Mouse (Mus musculus) inflammation-experienced regulatory T-cells, adult 6 months (primary cell): ENCODE measurements around the gene Slc5a1. TPM values are rescaled to one million over a fixed set of nuclear protein-coding genes. Genes with fewer than 3 reads are reported as not detected.

Experiments
- ATAC-seq: one replicate; pipeline ENCODE4 v1.8.0; 2017
- polyA plus RNA-seq, 3 experiments: library from polyadenylated mRNA; unstranded; fragments of 100-300 nt; shearing (Covaris generic); gene quantifications; one replicate each; pipeline ENCODE4 v1.2.1; 2017

Slc5a1 gene
- polyA plus RNA-seq, result not detected

DNA sequence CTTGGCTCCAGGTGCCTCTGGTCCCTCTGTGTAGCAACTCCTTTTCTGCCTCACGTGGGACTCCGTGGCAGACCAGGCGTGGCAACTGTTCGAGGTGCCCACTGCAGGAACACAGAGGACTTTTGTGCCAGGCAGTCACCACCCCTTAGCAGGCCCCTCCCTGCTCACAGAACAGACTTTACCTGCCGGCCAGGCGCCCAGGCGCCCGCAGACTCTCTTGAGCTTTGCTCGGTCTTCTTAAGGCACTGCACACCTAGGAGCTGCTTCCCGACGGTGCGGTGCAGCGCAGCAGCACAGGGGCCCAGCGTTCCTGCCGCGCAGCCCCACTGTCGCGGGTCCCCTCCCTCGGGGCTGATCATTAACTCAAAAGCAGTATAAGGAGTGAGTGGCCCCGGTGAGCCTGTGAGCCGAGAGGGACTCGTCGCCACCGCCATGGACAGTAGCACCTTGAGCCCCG, at the start of gene Slc5a1:
Slc5a1 (plus strand) TSS at position 195 of the 457 bp plus-strand sequence.
- ATAC-seq, result no peak

DNA sequence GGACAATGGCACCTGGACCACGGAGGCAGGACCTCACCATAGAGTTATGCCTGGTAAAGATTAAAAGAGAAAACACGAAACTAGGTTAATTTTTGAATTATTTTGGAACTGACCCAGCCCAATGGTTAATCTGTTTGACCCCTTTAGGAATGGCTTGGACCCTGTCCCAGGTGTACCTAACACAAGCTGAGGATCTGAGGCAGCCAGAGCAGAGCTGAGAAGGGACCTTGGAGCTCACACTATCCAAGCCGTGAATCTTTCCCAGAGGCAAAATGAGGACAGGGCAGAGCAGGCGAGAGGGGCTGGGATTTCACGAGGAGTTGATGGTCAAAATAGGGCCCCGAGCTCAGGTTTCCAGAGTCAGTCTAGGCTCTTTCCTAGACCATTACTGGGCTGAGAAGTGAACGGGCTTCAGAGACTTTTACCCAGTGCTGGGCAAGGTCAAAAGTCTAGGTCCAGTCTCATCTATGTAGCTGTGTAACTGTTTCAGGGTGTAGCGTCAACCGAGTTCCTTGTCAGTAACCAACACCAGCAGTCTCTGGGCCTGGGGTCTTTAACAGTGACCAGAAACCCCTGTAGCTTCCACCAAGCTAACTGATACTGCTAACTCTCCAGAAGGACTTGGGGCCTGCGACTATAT, 47.8 kb upstream of the Slc5a1 start:
- no peak for ATAC-seq

DNA sequence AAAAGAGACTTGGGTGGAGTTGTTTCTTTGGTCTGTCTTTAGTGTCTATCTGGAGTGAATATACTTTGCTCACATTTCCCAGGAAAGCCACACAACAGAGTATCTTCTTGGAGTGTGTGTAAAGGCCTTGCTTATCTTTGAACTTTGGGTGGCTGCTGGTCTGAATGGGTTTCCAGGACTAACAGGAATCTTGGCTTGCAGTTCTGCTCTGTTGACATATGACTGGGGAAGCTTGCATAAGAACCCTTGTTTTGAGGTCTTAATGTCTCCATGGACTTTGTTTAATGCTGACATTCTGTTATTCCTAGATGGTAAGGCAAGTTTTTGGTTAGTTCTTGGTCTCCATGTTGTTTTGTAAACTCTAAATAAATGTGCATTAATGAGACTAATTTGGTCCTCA, 33.9 kb upstream of the Slc5a1 start:
- ATAC-seq, result no peak

DNA sequence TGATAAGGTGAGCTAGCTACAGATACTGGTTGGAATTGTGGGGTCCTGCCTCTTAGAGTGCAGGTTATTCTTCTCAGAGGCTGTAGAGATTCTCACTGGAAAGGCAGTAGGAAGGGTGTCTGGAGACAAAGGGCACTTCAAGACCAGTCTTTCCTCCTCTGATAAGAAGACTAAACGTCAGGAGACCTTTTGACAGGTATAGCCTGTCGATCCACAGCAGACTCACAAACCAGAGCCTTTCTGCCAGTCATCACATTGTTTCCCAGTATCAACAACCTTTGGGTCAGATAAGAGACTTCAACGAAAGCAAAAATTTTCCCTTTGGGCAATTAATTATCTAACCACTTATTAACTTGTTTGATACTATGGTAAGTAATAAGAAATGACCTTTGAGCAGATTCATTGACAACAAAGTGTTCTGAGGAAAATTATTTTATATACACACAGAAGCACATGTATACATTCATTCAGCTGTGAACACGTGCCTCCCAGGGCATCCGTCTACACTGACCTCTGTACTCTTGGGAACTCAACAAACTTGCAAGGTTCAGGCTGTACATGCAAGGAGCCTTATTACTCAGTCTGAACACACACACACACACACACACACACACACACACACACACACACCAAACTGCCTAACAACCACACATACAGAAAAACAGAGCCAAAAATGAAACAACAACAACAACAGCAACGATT, 27.4 kb upstream of the Slc5a1 start:
- ATAC-seq, result no peak

DNA sequence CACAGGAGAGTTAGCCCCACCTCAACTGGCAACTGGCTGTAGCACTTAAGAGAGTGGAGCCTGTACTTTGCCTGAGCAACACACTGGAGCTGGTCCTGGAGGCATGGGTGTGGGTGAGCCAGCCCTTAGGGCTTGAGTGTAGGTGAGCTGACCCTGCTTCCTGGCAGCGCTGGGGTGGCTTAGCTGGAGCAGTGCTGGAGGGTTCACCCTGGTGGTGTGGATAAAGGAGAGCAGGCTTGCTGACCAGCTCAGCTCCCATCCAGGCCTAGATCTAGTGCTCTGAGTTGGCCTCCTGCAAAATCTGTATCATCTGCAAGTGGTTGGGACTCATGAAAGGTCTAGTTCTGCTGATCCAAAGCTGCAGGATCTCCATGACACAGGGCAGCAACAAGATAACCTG, 21.1 kb upstream of the Slc5a1 start:
- ATAC-seq, result no peak

DNA sequence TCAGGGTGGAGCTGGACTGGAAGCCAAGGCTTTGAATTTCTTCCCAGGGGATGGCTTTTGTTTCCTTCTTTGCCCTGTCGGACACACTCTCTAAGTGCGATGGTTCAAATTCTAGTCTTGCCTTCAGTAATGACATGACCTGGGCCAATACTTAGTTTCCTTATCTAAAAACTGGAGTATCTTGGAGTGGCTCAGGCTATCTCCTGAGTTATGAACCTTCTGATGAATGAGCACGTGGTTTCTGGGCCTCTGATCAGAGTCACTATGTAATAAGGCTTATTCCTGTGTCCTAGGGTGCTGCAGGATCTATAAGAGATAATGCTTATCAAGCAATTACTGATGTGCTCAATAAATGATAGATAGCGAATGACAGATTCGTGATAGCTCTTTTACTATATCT, 19.4 kb upstream of the Slc5a1 start:
- ATAC-seq, result no peak

DNA sequence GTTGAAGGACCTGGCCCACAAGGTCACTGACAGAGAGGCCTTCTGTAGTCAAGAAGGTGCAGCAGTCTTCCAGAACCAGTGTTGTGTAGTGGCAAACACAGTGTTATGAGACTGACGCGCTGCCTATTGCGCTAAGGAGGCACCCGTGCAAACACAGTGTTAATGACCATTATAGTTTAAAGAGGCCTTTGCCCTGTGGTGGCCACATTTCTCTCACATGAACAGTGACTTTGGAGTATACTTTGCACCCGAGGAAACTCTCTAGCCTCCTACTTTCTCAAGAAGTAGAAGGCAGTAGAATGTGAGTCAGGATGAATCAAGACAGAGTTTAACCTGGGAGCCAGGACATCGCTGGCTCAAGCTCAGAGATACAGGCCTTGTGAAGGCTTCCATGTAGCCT, 12.7 kb upstream of the Slc5a1 start:
- no peak for ATAC-seq

DNA sequence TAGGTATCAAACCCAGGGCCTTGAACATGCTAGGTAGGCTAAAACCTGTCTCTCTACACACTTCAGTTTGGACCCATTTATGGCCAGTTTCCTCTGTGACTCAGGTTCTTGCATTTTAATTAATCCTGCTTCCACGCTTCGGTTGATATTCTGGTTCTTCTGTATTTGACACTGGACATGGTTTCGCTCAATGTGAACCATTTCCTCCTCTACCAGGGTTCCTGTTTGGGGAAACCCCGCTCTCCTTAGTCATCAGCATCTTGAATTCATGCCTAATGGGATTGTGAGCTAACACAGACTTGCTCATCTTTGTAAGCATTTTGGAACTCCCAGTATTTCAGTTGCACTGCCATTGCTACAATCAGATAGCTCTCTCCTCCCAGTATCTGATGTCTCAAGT, 8.7 kb upstream of the Slc5a1 start:
- ATAC-seq, result no peak

DNA sequence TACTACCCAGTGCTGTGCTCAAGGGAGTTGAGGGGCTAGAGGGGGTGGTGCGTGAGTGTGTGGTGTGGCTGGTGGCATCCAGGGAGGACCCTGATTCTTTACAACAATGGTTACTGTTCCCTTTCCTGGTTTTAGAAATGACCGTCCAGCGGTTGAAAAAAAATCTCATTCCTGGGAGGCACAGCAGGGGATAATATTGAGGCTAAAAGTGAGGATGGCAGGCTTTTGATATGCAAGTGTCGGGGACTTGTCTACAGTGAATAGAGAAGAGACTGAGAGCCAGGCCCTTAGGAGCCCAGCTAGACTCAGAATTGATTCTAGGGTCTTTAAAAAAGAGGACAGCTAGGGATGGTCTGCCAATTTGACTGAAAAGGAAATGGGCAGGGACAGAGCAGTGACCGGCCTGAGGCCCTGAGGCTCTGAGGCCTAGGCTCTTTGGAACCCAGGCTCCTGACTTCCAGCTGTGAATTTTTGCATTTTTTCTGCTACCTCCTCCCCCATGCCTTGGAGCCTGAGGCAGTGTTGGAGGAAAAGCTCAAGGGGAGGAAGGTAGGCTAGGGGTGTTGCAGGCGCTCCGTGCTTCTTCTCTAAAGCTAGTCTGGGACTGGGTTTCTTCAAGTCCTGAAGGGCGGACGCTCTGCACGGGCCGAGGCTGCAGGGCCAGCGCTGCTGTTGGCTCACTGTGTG, 1.5 kb upstream of the Slc5a1 start:
- no peak for ATAC-seq

DNA sequence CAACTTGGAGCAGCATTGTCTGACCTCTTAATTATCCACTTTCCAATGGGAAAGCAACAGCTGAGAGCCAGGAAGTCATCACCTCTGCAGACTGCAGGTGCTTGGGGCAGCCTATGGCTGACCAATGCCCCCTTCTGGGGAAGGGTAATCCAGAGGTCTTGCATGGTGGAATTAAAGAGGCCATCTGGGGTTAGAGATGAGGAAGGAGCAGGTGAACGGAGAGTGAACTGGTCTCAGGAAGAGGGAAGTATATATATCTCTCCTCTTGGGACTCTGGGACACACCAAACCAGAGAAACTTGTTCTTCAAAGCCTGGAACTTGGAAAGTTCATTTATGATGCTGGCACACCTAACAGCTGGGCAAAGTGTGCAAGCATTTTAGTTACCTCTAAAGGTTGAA, 857 bp downstream of the Slc5a1 start:
- ATAC-seq, result no peak

DNA sequence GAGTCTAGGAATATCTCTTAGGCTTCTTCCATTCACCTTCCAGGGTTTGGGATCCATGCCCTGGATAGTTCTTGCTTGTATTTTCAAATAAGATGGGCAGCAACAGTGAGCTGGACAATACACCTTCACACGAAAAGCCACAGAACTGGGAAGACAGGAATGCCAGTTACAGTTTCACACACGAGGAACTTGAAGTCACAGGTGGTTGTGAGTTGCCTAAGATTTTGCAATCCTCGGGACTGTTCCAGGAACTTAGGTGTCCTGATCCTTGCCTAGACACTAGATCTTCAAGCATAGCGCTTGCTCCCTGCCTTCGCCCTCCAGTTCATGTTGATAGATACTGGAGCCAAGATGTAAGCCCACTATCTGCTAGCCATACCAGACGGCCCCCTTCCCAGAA, 1.6 kb downstream of the Slc5a1 start:
- ATAC-seq, result no peak

DNA sequence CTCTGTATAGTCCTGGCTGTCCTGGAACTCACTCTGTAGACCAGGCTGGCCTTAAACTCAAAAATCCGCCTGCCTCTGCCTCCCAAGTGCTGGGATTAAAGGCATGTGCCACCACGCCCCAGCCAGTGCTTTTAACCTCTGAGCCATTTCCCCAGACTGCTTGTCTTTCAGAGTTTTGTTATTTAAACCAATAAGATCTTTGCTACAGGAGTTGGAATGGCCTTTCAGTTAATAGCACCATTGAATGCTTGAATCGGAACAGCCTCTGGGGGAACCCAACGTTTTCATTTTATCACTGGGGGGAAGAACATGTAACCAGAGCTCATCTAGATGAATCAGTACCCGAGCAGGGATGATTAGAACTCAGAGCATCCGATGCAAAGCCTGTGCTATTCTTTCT, 3.0 kb downstream of the Slc5a1 start:
- ATAC-seq, result no peak

DNA sequence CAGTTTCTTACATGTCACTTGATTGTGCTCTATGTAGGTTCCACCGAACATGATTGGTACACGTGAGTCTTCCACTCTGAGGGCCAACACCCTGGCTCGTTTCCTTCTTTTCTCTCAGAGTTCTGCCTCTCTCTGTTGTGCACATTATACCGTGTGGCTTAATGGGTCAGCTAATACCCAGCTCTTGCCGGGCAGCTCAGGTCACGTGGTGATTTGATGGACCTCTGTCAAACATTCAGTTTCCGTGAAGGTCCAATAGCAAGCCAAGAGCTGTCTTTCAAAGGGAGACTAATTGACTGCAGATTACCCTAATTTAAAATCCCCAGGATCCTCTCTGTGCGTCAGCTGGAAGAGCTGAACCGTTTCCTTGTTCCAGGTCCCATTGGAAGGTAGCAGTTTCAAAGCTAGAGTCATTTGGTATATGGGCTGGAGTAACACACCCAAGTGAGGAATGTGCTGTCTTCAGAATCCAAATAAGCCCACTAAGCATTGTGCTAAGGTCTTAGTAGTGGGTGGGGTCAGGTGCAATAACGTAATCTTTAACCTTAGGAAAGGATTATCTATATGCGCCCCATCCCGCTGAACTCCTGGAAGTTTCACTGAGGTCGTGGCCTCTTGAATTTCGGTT, 3.9 kb downstream of the Slc5a1 start:
- ATAC-seq, result no peak

DNA sequence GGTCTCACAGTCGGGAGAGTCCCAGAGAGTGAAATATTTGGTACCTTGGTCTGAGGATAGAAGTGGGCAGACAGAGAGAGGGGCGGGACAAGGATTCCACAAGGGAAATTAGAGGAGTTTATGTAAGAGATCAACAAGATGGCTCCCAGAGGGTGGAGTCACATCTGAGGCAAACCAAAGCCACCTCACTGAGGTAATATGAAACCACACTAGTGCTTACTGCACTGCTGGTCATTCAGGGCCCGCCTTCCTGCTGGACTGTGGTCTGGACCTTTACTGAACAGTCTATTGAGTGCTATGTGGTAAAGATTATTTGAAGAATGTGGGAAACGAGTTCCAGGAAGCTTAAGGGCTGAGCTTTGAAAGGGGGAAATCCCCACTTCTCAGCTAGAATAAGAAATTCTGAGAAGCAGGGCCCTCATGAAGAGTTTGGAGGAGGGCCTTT, 17.9 kb downstream of the Slc5a1 start:
- peak; percentile 83 for ATAC-seq

DNA sequence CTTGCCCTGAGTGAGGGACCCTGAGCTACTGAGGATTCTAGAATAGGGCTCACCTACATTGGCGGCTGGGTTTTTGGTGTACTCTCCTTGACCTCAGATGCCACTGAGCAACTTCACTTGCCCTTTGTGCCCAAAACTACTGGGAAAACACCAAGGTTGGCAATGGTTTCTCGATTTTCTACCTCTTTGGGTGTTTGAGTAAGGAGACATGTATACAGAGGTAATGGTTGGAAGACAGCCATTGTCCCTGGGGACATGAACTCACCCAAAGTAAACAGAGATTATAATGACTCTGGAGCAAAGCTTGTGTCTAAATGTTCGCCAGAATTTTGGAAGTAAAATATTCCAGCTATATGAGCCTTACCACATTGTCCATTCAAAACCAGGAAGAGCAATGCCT, 19.6 kb downstream of the Slc5a1 start:
- no peak for ATAC-seq

DNA sequence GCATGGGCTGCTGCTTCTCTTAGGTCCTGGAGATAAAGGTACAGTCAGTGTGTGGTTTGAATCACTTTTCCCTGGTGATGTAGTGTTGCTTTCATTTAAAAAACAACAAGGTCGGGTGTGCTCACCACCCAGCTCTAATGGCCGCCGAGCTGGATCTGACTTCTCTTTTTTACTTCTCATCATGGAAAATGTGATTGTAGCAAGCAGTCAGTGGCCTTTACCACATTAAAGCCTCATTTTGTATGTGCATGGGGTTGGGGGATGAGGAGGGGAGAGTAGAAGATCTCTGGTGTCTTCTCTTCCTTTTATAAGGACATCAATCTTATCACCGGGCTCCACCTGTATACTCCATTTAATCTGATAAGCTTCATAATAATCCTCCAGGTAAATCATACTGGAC, 21.3 kb downstream of the Slc5a1 start:
- peak; percentile 32 for ATAC-seq

DNA sequence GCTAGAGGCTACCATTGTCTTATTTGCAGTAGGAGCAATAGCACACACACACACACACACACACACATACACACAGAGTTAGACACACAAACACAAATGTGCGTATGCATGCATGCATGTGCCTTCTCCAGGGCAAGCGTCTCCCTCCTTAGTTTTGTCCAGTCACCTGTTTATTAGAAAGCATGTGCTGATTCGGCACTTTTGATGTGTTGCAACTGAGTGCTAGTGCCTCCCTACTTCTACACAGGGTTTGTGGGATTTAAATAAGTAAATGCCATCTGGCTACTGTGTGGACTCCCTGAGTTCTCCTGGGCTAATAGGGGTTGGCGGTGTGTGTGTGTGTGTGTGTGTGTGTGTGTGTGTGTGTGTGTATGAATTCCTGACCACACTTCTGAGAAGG, 30.1 kb downstream of the Slc5a1 start:
- ATAC-seq, result no peak

DNA sequence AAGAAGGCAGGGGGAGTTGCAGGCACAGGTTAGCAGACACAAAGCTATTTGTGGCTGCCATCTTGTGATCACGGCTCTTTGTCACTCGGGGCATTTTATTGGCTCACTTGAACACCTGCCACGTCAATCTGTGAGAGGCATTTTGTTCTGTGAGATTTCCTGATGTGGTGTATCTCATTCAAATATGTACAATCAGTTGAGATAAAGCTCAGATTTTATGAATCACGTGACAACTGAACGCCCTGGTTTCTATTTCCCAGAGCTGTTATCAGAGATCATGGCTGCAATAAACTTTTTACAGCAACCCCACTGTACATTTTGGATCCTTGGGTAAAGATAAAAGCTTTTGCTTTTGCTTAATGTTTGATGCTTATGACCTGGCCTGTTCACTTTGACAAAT, 31.6 kb downstream of the Slc5a1 start:
- no peak for ATAC-seq

DNA sequence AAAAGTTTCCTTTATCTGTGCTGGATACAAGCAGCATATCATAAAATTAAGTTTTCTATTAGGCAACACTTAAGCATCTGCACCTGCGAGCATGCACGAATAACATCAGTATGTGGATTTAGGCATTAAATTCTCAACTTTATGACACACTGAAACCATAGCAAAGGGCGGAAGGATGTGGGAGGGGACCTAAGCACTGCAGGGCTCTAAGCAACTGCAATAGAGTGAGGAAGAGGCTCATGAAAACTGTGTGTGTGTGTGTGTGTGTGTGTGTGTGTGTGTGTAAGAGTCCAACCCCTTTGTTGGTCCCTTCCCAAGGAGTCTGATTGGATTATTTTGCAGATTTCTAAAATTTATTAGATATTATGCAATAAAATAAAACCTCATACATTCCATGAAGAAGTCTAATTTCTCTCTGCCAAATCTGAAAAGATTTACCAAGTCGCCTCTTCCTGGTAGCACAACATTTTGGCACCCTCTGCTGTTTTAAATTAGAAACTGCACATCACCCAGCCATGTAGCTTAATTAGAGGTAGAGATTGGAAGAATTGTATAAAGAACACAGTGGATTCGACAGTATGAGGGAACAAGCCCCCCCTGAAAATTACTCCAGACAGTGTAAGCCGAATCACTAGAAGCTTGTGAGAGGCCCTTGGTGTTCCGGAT, 38.9 kb downstream of the Slc5a1 start:
- peak; percentile 80 for ATAC-seq

DNA sequence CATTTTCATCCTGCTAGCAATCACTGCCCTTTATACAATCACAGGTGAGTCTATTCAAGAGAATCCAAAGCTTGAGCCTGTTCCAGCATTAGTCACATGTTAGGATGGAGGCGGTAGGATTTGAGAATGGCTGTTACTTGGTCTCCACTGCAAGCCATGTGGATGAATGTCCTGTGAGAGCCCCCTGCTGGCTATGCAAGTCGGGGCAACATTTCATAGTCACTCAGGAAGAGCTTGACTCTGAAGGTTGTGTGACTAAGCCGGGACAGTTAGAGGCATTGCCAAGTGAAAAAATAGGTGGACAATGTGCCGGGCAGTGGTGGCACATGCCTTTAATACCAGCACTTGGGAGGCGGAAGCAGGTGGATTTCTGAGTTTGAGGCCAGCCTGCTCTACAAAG, 40.0 kb downstream of the Slc5a1 start:
- ATAC-seq, result no peak

DNA sequence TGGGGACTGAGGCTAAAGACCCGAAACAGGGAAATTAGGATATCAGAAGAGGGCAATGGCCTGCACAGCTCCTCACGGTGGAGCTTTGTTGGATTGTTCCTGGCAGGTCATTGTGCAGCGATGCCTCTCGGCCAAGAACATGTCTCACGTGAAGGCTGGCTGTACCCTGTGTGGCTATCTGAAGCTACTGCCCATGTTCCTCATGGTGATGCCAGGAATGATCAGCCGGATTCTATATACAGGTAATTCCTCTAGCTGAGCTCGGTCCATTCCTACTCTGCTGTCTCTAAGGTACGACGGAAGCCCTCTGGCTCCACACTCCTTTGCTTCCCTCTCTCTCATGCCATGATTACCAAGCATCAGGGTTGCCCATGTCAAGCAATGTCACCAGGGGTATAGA, 42.8 kb downstream of the Slc5a1 start:
- ATAC-seq, result no peak

DNA sequence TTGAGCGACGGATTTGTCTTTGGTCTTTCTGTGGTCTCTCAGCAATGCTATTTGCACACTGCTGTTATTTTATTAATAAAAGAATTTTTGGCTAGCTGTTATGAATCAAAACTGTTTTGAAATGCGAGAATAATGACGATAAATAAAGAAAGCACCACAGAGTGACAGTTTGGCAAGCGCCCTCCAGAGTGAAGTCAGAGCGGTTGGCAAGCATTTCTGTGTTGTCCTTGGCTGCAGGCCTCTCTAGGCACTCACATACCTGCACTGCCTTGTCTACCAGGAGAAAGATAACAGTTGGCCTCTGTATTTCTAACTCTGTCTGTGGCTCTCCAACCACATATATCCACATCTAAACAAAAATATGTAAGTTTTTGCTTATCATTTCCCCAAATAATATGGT, 43.7 kb downstream of the Slc5a1 start:
- ATAC-seq, result no peak

DNA sequence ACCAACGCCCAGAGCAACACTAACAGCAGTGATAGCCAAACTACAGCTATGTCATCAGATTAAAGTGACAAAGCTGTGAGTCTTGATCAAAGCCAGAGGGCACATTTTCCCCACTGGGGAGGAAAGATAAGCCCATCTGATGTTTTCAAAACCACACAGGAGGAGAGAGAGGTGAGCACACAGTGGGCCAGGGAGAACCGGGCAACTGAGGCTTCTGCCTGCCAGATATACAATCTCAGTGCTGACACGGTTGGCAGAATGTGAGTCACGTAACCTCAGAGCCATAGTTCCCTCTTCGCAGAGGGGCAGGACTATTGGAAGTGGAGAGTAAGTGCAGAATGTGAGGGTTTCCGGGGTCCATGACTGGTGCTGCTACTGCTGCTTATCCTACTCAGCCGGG, 89.5 kb downstream of the Slc5a1 start:
- ATAC-seq, result no peak
